Mouse (Mus musculus): ENCODE results near the gene Samd4b. TPM values are rescaled to one million over a fixed set of nuclear protein-coding genes. Genes with fewer than 3 reads are reported as not detected.

Gene Samd4b
- total and polyA plus RNA-seq, 3 experiments = 6.4 to 45.9 TPM; not detected in 1

DNA sequence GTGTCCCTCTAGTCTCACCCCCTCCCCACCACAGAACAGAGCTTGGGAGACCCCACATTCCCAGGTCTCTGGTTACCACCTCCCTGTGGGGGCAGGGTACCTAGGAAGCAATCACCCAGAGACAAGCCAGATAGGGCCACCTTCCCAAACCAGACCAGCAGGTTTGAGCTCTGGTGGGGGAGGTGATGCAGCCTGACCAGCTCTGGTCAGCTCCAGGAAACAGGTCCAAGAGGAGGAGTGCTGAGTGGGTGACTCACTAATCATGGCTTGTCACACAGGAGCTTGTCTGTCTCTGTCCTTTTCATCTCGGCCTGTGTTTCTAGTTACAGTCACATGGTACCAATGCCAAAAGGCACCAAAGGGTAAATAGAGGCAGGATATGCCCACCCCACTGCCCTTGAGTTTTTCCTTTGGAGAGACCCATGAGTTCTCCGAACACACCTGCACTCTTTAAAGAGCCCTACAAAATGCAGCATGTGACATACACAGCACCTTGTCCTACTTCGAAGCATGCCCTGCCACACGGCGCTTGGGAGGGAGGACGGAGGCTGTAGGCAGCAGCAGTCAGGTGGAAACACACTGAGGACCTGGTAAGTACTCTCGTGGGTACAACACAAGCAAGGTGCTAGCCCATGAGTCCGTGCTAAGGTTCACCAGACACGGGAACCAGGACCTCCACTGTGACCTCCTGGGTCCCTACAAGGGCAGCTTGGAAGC, 20.0 kb downstream of the Samd4b start:
- H3K36me3 ChIP-seq (ENCODE audit: control insufficient read depth in 1 of 2, insufficient read depth in 2 of 2, low read length in 2 of 2) = peaks cover 0 to 10% of the 10 kb centered on the region in 2 experiments; a peak in 2 of 4 replicates
- H3K9me3 ChIP-seq (replicated peaks; ENCODE audit: insufficient read depth, low read length) = no peaks in the 10 kb centered on the region
- TF ChIP-seq USF1 (IDR thresholded peaks at IDR 0.05; ENCODE audit: low read depth, low read length) (no peak), BHLHE40 (IDR thresholded peaks at IDR 0.05; ENCODE audit: borderline replicate concordance, low read depth, low read length) (no peak), ZMIZ1 (IDR thresholded peaks at IDR 0.05; ENCODE audit: low read depth, low read length) (no peak), E2F4 (IDR thresholded peaks at IDR 0.05; ENCODE audit: borderline replicate concordance, low read depth, low read length) (no peak), ZC3H11A (IDR thresholded peaks at IDR 0.05; ENCODE audit: low read depth, low read length) (no peak), TBP (IDR thresholded peaks at IDR 0.05; ENCODE audit: low read depth, low read length) (no peak), POLR2A (IDR thresholded peaks at IDR 0.05; ENCODE audit: control insufficient read depth in 1 of 2, insufficient read depth in 1 of 2, low read depth in 1 of 2, low read length in 2 of 2, poor library complexity in 1 of 2) (no peak), TAL1 (IDR thresholded peaks at IDR 0.05; ENCODE audit: low read length) (no peak), CHD2 (IDR thresholded peaks at IDR 0.05; ENCODE audit: low read length) (no peak), MYC (IDR thresholded peaks at IDR 0.05; ENCODE audit: low read depth, low read length) (no peak)
- H3K27ac ChIP-seq (ENCODE audit: control insufficient read depth, low read depth, low read length) = no peak overlapping the region
- H3K4me3 ChIP-seq (ENCODE audit: control insufficient read depth in 1 of 2, insufficient read depth in 1 of 2, low read depth in 2 of 2, low read length in 2 of 2) = no peak overlapping the region
- no peaks in the 10 kb centered on the region for H3K79me2 ChIP-seq (ENCODE audit: control insufficient read depth, insufficient read depth, low read length, poor library complexity)
- H3K9ac ChIP-seq (ENCODE audit: control insufficient read depth, low read depth, low read length, poor library complexity, severe bottlenecking) = no peak overlapping the region
- DNase-seq (ENCODE audit: low read depth, low spot score) = no peak
- peaks cover 25% of the 10 kb centered on the region in 2 experiments for H3K4me1 ChIP-seq (ENCODE audit: control insufficient read depth in 1 of 2, insufficient read depth in 2 of 2, low read length in 2 of 2)
- H3K27me3 ChIP-seq (ENCODE audit: control insufficient read depth in 1 of 2, insufficient read depth in 2 of 2, low read length in 2 of 2) = no peaks in the 10 kb centered on the region

GRCm38 (mm10) chr7:28576271-28576914, 21.6 kb downstream of the Samd4b start:
- no peaks in the 10 kb centered on the region for H3K27me3 ChIP-seq (ENCODE audit: control insufficient read depth in 1 of 2, insufficient read depth in 2 of 2, low read length in 2 of 2)
- TF ChIP-seq SIN3A (IDR thresholded peaks at IDR 0.05; ENCODE audit: low read length) = 0 out of 2 replicates have a peak, but pooled peaks have one; percentile 16
- TF ChIP-seq POLR2AphosphoS5 (IDR thresholded peaks at IDR 0.05; ENCODE audit: borderline replicate concordance, low read depth, low read length) = no peak
- TF ChIP-seq CHD1 (IDR thresholded peaks at IDR 0.05; ENCODE audit: low read depth, low read length) = no peak
- no peaks in the 10 kb centered on the region for H3K36me3 ChIP-seq (ENCODE audit: control insufficient read depth in 1 of 2, insufficient read depth in 2 of 2, low read length in 2 of 2)
- H3K4me1 ChIP-seq (ENCODE audit: control insufficient read depth in 1 of 2, insufficient read depth in 2 of 2, low read length in 2 of 2) = peaks cover 10 to 11% of the 10 kb centered on the region in 2 experiments
- peak; percentile 62 for DNase-seq (ENCODE audit: low read depth, low spot score)
- H3K9ac ChIP-seq (ENCODE audit: control insufficient read depth, low read depth, low read length, poor library complexity, severe bottlenecking) = no peak overlapping the region
- H3K27ac ChIP-seq (ENCODE audit: control insufficient read depth, low read depth, low read length) = no peak overlapping the region
- no peaks in the 10 kb centered on the region for H3K79me2 ChIP-seq (ENCODE audit: control insufficient read depth, insufficient read depth, low read length, poor library complexity)
- H3K4me3 ChIP-seq (ENCODE audit: control insufficient read depth in 1 of 2, insufficient read depth in 1 of 2, low read depth in 2 of 2, low read length in 2 of 2) = no peak overlapping the region
- H3K9me3 ChIP-seq (replicated peaks; ENCODE audit: insufficient read depth, low read length) = no peaks in the 10 kb centered on the region

DNA sequence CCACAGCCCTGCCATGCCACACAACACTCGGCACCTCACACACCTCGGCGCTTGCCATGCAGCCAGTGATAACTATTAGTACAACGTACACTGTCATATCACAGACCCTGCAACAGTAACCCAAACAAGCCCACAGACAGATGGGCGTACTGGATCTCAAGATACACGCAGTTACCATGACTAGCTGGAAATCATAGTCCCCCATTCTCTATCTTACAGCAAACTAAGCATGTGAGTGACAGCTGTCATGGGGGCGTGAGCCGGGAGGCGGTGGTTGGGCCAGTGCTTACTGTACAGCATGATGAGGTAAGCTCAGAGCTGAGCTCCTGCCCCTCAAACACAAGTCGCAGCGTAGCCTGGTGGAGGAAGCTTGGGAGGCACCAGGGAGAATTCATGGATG, 22.3 kb downstream of the Samd4b start:
- H3K27ac ChIP-seq (ENCODE audit: control insufficient read depth, low read depth, low read length) = no peak overlapping the region
- H3K9ac ChIP-seq (ENCODE audit: control insufficient read depth, low read depth, low read length, poor library complexity, severe bottlenecking) = no peak overlapping the region
- no peaks in the 10 kb centered on the region for H3K79me2 ChIP-seq (ENCODE audit: control insufficient read depth, insufficient read depth, low read length, poor library complexity)
- TF ChIP-seq RAD21 (IDR thresholded peaks at IDR 0.05; ENCODE audit: low read depth, low read length) = no peak
- TF ChIP-seq ZMIZ1 (IDR thresholded peaks at IDR 0.05; ENCODE audit: low read depth, low read length) = no peak
- no peak for TF ChIP-seq ZNF384 (IDR thresholded peaks at IDR 0.05; ENCODE audit: low read depth, low read length)
- TF ChIP-seq CHD2 (IDR thresholded peaks at IDR 0.05; ENCODE audit: low read length) = no peak
- TF ChIP-seq E2F4 (IDR thresholded peaks at IDR 0.05; ENCODE audit: borderline replicate concordance, low read depth, low read length) = no peak
- no peak for TF ChIP-seq CTCF (IDR thresholded peaks at IDR 0.05 in 2 of 3, conservative IDR thresholded peaks at IDR 0.05 in 1 of 3; ENCODE audit: control insufficient read depth in 1 of 3, insufficient read depth in 1 of 3, low read depth in 2 of 3, low read length in 3 of 3, poor library complexity in 1 of 3, severe bottlenecking in 1 of 3)
- no peak for TF ChIP-seq CHD1 (IDR thresholded peaks at IDR 0.05; ENCODE audit: low read depth, low read length)
- TF ChIP-seq MYC (IDR thresholded peaks at IDR 0.05; ENCODE audit: low read depth, low read length) = no peak
- no peak for TF ChIP-seq SMC3 (IDR thresholded peaks at IDR 0.05; ENCODE audit: low read depth, low read length)
- no peak for TF ChIP-seq TBP (IDR thresholded peaks at IDR 0.05; ENCODE audit: low read depth, low read length)
- no peak for TF ChIP-seq NELFE (IDR thresholded peaks at IDR 0.05; ENCODE audit: low read depth, low read length)
- no peak for TF ChIP-seq JUND (IDR thresholded peaks at IDR 0.05; ENCODE audit: low read depth, low read length)
- TF ChIP-seq BHLHE40 (IDR thresholded peaks at IDR 0.05; ENCODE audit: borderline replicate concordance, low read depth, low read length) = no peak
- H3K36me3 ChIP-seq (ENCODE audit: control insufficient read depth in 1 of 2, insufficient read depth in 2 of 2, low read length in 2 of 2) = no peaks in the 10 kb centered on the region
- peaks cover 8% of the 10 kb centered on the region in 2 experiments for H3K4me1 ChIP-seq (ENCODE audit: control insufficient read depth in 1 of 2, insufficient read depth in 2 of 2, low read length in 2 of 2)
- no peaks in the 10 kb centered on the region for H3K27me3 ChIP-seq (ENCODE audit: control insufficient read depth in 1 of 2, insufficient read depth in 2 of 2, low read length in 2 of 2)
- DNase-seq (ENCODE audit: low read depth, low spot score) = no peak
- no peak overlapping the region for H3K4me3 ChIP-seq (ENCODE audit: control insufficient read depth in 1 of 2, insufficient read depth in 1 of 2, low read depth in 2 of 2, low read length in 2 of 2)
- H3K9me3 ChIP-seq (replicated peaks; ENCODE audit: insufficient read depth, low read length) = no peaks in the 10 kb centered on the region

All from MEL (cell line).